20 mouse cellular contexts compared by ENCODE assay signal in the genomic region with DNA sequence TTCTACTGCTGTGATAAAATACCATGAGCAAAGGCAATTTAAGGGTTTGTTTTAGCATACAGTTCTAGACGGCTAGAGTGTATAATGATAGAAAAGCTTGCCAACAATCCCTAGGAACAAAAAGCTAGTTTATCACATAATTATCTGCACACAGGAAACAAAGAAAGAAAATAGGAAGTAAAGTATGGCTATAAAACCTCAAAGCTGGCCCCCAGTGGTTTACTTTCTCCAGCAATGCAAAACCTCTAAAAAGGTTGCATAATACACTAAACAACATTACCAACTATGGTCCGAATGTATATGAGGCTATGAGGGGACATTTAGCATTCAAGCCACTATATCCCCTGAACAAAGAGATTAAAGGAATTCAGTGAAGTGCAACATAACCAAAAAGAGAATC. TPM values are rescaled to one million over a fixed set of nuclear protein-coding genes. Genes with fewer than 3 reads are reported as not detected.
DNase-seq lines count a peak whose midpoint lies in the region; ATAC-seq lines count a peak whose summit lies in the region.
"Had no signal": no experiment of that assay in that cellular context is flagged by ENCODE, and none has a peak within 500 bp of the region (broad histone marks: within the 10 kb centered on the region; RNA-seq: fewer than 3 reads in every experiment).

No protein-coding gene starts in this region.

- ATAC-seq in granulocyte monocyte progenitor cell, adult 5-6 weeks (replicated peaks; ENCODE audit: poor library complexity, severe bottlenecking): peak; percentile 85
- ATAC-seq in megakaryocyte progenitor cell, adult 5-6 weeks (replicated peaks; ENCODE audit: poor library complexity): peak; percentile 76
- ATAC-seq: forebrain, embryonic 13.5 days; forebrain, embryonic 15.5 days; forebrain, postnatal 0 days had no signal

- DNase-seq in 416B (ENCODE audit: low read depth) (peak; percentile 68), MEL-GATA-1-ER (ENCODE audit: extremely low read depth, low read depth) (peak; percentile 48)
- no peak for DNase-seq in heart, postnatal 4 days
- no peak for DNase-seq in frontal cortex, postnatal 10 days (ENCODE audit: low spot score in 2 of 2)
- DNase-seq in testis, postnatal 14 days (ENCODE audit: low spot score): no peak
- DNase-seq: adrenal gland, adult 2 months; adrenal gland, postnatal 10 days; adrenal gland, postnatal 25 days; cerebellum, adult 11 months; cerebellum, adult 18-20 months; cerebellum, adult 8-10 months; cerebellum, adult 9-11 months; cerebellum, postnatal 14 days; cerebellum, postnatal 36 days; forebrain, postnatal 0 days had no signal

RNA-seq across cellular contexts. Expression of a gene that starts 59.5 kb away (rescaled TPM):
- total RNA-seq in granulocyte monocyte progenitor cell, adult 5-6 weeks (2014; fragmentation: Nextera tagmentation): not detected in 2 replicates
- total RNA-seq in granulocyte monocyte progenitor cell, adult 5-6 weeks (2017): not detected in 2 replicates
- not detected in 2 replicates for total RNA-seq in megakaryocyte progenitor cell, adult 5-6 weeks (2015)
- not detected in 2 replicates for total RNA-seq in megakaryocyte progenitor cell, adult 5-6 weeks (2017)
- total RNA-seq in heart, postnatal 4 days (2021): 1 to 10 TPM in 1 of 2 experiments, not detected in 1; 1.0 TPM
- total RNA-seq: ES-E14; forebrain, postnatal 0 days had no signal

Comparison
In these comparisons a context has a peak if more than half of its experiments do, and no peak if none do; other contexts are left out.
1. DNase-seq: peak in 416B (single experiment) and MEL-GATA-1-ER (single experiment); none in heart, postnatal 4 days (single experiment), frontal cortex, postnatal 10 days (0 of 2) and testis, postnatal 14 days (single experiment).